Mouse (Mus musculus) T-helper 17 cell (primary cell): ENCODE results near the gene Cox17.

Source experiments
- in situ Hi-C, 2 experiments: fragments of 300-600 bp; cut with MboI, MseI; formaldehyde crosslinking; loops; 1 replicate in 1 of 2; 2 replicates in 1 of 2; pipeline ENCODE4 v1.15.1; 2025; ENCODE audit warnings: high pct_unique_total_duplicates in 2 of 2

The Cox17 gene

DNA sequence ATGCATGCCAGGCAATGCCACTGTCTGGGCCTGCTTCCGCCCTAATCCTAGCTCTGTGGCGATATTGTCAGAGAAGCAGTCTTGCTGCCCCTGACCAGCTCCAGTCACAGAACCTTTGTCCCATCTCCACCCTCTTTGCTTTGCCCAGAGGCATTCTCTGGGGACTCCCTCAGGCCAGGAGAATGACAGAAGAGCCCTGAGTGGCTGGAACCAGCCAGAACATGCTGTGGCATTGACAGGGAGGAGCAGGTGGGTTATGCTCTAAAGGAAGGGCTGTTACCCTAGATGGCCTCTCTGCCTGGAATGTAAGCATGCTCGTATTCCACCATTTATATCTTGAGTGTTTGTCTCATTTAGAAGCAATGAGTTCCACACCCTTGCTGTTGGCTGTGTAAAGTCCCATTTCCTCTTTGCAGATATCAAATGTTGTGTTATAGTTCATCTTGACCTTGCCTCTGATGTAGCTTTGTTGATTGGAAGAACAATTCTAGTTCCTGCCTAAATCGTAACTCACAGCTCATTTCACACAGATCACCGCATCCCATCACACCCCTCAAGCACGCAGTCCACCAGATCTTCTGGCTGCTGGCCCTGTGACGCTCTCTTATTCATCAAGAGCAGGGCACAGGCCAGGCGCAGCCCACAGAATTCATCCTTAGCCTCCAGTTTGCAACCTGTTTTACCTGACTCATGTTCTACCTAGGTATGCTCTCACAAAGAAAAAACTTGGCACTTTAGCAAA is 24.0 kb downstream of the Cox17 start:
- in situ Hi-C loops, result no loop called here

DNA sequence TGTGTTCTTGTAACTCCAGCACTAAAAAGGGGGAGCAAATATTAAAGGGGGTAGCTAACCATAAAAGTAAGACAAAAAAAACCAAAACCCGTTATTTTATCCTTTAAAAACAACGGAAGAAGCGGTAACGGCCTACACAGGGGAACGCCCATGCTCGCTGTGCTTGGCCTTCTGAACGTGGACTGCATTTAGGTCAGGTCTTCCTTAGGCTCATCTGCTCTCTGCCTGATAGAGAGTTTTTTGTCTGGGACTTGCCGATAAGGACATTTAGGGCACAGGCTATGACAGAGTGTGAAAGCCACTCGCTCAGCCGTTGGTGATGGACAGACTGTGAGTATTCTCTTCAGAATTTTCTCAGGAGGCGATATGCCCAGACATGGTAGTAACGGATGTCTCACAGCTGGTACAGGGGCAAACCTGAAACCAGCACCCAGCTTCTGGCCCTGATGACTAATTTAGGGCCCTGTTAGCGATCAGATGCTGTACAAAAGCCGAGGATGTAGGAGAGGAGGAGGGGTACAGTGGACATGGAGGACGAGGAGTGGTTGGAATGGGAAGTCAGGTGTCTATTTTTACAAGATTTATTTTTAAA is 25.0 kb downstream of the Cox17 start:
- in situ Hi-C loops, result no loop called here

DNA sequence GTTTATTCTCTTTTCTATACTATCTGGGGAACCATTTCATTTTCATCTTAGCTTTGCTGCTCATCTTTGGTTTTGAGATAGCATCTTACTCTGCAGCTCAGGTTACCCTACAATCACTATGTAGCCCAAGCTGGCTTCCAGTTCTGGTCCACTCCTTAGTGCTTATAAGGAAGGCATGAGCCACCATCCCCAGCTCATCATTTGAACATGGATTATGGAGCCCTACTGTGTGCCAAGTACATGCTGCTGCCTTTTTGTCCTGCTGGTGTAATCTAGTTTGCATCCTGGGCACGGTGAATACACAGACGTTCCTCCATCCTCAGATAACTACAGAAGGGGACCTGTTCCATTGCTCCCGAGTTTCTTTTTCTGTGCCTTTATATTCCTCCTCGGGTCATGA is 26.1 kb downstream of the Cox17 start:
- in situ Hi-C loops, result no loop called here

DNA sequence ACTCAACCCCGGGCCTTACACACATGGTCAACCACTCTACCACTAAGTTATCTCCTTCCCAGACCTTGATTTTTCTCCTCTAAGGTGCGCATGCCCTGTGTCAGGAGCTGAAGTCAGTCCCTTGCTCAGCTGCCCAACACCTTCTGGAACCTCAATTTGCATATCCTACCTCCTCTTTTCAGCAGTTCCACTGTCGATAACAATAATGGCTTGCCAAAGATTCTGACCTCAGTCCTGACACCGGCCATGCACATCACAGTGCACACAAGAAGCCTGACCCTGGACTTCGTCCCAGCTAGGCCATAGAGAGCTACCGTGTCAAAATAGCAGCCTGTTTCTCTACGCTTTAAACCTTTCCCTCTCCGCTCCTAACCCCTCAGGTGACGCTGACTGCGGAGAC is 26.6 kb downstream of the Cox17 start:
- in situ Hi-C loops, result no loop called here

DNA sequence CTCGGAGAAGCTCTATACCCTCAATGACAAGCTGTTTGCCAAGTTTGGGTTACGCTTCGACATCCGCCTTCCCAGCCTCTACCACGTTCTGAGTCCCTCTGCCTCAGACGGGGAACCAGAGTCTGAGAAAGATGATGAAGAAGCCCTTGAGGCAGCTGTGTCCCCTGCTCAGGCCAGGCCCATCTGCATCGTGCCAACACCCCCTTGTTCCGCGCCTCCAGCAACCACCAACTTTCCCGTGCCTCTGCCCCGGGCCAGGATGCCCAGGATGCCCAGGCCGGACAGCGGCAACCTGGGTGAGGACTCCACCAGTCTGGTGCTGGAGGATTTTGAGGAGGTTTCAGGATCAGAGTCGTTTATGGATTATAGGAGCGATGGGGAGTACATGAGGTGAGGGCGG is 27.1 kb downstream of the Cox17 start:
- in situ Hi-C loops, result no loop called here

DNA sequence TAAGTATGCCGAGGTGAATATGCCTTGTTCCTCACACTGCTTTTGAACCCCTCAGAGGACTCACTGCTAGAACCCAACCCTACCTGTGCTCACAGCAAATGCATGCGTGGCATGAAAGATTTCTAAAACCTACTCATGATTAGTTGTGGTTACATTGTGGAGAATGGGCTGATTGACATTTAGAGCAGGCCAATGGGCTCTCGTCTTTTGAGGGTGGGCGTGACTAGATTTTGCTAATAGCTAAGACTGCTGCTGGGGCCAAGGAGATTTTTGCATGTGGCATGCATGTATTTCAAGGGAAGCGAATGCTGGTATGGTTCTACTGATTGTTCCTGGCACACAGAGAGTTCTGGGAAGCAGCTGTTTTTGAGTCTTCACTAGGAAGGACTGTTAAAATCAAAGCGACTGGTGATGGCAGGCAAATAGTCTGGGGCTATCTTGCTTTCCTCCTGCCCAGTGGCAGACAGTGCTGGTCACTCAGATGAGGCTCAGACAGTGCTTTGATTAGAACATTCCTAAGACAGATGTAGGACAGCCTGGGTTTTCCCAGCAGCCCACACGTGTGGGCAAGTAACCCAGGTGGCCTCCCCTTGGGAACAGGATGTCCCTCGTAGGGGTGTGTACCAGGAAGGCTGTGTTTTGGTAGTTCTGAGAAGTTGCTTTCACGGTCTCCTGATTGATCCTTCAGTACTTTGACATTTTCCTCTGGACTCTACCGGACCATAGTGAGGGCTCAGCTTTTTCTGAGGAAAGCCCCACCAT is 27.8 kb downstream of the Cox17 start:
- in situ Hi-C loops, result no loop called here

DNA sequence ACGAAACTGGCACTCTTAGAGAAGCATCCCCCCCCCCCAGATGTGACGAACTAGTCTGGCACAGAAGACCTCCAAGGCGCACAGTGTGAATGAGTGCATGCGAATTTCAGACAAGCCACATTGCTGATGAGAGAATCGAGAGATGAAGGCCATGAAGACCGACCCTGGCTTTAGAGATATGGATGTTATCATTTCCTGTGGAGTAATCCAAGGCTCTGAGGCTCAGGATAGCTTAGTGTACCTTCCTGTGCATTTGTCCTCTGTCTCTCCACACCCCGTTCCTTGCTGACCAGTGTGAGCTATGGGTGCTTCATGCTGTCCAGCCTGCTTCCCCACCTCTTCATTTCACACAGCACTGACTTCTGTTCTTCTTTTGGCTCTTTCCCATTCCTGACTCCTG is 28.4 kb downstream of the Cox17 start:
- in situ Hi-C loops, result no loop called here

DNA sequence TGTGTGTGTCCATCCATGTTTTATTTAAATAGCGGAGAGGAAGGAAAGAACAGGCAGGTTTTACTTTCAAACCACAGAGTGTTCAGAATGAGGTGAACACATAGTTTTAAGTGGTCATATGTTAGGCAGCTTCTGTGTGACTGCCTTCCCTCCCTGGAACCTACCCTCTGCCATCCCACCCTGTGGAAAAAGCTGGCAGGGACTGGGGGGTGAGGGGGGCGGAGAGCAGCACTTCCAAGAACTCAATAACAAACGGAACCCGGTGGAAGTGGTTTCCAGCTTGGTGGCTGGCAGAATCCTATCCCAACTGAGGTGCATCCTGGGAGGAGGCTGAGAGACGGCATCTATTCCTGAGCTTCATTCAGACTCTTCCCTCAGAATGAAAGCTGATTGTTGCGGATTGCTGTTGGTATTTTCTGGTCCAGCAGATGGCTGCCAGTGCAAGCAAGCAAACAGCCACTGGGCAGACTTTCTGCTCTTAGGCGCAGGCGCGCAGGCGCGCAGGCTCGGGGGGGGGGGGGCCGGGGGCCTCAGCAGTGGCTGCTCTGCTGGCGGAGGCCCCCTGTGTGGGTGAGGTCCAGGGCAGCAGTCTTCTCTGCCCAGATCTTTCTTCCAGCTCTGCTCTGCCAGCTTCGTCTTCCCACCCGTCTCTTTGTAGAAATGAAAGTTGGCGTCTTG is 29.5 kb downstream of the Cox17 start:
- in situ Hi-C loops, result no loop called here

DNA sequence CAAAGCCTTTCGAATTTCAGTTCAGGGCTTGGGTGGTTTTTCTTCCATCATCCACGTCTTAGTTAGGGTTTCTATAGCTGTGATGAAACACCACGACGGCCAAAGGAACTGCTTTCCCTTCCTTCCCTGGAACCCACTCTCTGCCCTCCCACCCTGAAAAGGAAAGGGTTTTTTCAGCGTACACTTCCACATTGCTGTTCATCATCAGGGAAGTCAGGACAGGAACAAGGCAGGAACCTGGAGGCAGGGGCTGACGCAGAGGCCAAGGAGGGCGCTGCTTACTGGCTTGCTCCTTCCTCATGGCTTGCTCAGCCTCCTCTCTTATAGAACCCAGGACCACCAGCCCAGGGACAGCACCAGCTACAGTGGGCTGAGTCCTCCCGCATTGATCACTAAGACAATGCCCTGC is 30.1 kb downstream of the Cox17 start:
- in situ Hi-C loops, result no loop called here

DNA sequence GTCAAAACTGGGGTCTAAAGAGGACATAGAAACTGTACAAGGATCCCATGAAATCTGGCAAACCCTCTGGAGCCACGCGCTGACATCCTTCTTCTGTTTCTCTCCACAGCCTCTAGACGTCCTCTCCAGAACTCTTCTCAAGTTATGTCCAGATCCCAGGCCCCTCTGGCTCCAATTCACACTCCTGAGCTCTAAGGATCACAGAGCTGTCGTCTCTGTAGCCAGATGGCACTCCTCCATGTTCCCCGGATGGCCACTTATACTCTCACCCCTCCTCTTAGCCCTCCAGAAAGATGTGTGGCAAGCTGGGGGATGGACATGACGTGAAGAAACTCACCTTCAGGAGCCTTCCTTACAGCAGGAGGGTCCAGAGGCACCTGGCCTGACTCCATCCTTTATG is 30.8 kb downstream of the Cox17 start:
- in situ Hi-C loops, result no loop called here

DNA sequence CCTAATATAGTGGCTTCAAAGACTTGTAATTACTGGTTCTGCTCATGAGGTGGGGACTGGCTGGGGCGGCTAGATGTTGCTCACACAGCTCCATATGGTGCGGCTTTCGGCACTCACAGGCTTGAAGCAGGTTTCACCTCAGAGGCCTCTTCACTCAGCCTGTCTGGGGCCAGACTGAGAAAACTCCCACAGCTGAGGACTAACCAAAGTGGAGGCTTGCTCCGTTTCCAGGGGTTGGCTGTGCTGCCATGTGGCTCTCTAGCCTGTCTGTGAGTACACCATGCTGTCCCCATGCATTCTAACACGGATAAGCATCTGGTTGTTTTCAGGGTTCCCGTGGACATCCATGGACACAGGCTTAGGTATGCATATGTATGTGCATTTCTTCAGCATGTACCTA is 31.8 kb downstream of the Cox17 start:
- in situ Hi-C loops, result no loop called here

DNA sequence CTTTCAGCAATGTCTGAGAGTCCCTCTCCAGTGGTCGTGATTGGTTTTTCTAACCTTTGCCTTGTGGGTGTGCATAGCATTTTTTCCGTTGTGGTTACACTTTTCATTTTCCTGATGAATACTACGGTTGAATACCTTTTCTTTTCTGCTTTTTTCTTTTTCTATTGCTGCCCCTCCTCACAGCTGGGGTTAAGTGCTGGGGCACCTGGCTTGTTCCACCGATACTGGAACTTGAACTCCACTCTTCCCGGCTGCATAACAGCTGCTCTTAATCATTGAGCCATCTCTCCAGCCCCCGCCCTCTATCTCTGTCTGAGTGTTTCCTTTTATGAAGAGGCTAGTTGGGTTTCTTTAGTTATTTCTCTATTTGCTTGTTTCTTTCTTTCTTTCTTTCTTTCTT is 32.3 kb downstream of the Cox17 start:
- in situ Hi-C loops, result no loop called here

DNA sequence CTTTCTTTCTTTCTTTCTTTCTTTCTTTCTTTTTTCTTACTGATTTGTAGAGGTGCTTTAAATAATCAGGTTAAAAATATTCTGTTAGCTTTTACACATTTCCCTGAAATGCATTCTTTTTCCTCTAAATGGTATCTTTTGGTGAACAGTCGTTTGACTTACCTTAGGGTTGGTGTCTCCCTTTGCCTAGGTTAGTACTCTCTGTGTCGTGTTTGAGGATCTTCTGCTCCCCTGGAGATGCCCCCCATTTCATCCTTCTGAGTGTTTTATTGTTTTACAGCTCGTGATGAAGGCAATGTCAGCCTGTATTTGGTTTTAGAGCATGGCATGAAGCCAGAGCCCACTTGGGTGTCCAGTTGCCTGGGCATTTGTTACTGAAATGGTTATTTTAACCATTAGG is 32.7 kb downstream of the Cox17 start:
- in situ Hi-C loops, result no loop called here

DNA sequence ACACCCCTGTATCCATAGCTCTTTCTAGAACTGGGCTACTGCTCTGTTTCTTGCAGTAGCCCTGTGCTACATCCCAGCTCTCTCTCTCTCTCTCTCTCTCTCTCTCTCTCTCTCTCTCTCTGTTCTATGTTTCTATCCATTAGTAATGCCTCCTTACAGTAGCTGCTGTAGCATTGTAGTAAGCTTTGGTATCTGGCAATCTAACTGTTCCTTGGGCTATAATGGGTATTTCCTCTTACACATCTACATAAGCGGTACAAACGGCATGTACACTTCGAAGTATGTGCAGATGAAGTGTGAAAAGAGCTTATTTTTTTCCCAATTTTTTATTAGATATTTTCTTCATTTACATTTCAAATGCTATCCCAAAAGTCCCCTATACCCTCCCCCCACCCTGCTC is 33.1 kb downstream of the Cox17 start:
- in situ Hi-C loops, result no loop called here

DNA sequence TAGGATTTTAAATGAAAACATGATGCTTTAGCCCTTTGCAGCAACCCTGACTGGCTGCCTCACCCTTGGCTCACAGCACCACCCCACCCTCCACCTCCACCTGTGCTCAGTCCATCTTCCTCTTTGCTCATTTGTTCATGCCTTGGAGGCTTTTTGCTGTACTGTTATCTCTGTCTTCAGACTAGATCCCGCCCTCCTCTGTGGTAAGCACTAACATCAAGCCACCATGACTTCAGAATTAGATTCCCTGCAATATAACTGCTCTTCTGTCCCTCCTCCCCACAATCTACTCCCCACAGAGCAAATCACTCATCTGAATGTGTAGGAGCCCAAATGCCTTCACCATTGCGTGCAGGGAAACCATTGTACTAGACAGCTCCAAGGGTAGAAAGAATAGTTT is 36.9 kb downstream of the Cox17 start:
- in situ Hi-C loops, result no loop called here

DNA sequence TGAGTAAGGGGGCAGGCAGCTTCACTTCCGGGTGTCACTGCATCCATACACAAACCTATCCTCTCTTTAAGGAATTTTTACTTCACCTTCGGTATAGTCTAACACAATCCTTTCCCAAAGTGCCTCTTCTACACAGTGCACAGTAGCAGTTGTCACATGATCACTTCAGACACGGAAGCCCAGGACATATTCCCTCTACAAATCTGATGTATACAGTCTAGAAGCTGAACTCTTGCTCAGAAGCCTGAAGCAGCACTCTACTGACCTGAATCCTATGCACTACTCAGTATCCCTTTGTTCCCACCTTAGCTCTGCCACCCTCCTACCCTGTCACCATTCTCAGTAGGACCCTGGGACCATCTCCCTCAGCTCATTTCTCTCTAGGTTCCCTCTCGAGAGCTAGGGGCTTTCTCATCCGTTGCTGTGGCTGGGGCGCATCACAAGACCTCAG is 38.4 kb downstream of the Cox17 start:
- in situ Hi-C loops, result no loop called here

DNA sequence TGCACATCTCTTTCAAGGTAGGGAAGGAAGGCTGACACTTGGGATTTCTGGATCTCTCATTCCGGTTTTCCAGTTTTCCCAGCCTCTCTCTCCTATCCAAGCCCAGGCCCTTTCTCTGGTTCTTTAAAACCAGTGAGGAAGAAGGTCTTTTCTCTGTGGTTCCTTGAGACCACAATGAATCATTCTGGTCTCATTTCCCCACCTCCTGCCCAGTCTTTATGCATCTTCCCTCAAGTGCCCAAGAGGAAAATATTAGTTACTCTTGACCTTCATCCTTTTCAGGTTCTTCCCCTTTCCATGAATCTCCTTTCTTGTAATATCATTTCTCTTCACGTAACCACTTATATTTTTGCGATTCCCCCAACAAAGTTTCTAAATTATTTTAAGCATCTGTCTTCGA is 38.9 kb downstream of the Cox17 start:
- in situ Hi-C loops, result no loop called here

DNA sequence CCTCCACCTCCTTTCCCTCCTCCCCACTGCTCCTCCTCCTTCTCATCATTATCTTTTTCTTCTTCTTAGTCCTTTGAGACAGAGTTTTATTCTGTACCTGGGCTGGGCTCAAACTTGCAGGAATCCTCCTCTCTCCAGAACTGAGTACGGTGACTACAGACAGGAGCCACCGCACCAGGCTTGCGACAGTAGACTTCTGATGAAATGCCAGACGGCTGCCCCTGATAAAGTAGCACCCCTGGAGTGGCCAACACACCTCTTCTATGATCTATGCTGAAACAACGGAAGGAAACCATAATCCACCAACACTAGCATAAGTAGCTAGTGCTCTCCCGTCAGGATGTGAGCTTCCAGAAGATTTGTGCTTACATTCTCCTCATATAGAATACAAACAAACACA is 40.6 kb downstream of the Cox17 start:
- in situ Hi-C loops, result no loop called here

DNA sequence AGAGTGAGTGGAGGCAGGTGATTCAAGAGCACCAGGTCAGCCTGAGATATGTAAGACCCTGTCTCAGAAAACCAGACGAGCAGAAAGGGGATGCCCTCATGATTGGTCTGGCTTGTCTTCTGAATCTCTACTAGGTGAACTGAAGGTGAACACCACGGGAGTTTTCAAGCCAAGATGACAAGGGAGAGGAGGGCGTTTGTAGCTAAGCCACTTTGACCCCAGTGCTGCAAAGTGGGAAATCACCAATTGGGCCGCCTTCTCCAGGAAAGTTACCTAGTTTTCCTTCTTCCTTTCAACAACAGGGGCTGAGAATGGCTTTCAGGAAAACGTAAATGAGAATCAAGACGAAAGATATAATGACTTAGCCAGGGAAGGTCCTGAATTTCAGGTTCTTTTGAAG is 42.0 kb downstream of the Cox17 start:
- in situ Hi-C loops, result no loop called here

DNA sequence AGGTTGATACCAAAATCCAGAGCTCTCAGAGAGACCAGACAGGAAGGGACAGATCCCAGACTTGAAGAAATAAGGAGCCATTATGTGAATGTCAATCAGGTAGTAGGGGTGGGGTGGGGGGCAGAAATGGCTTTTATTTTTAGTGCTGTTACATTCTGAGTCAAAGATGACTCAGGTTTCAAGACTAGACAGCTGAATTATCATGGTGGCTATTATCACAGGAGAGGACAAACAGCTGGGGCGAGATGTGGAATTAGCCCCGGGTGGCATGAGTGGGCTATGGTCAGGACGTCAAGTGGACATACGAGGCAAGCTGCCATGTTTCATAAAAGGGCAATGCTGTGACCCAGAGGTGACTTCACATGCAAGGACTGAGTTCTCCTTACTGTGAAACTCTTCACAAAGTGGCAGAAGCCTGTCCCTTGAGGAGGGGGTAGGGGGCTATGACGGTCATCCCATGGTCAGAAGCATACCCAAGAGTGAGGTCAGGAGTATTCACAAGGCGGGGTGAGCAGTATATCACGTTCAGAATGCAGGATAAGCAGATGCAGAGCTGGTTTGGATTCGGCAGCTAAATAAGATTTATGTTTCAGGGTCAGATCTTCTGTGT is 42.6 kb downstream of the Cox17 start:
- in situ Hi-C loops, result no loop called here

DNA sequence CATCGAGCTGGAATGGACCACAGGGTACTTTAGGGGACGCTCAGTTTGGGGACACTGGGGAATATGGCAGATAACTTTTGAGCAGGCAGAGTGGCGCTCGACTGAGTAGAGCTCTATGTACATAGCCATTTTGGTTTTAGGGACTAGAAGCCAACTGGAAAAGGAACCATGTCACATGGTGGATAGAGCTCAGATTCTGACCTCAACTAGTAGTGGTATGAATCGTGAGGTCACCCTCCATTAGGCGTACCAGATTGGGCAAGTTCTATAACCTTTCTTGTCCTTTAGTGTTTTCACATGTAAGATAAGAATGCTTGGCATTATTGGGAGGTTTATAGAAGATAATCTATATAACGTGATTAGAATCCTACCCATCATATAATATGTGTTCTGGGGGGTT is 43.5 kb downstream of the Cox17 start:
- in situ Hi-C loops, result no loop called here
